Mouse (Mus musculus) forebrain, embryonic 14.5 days (tissue): ENCODE data around the gene Tyro3. TPM values are rescaled to one million over a fixed set of nuclear protein-coding genes. Genes with fewer than 3 reads are reported as not detected.

Experiments used
- ATAC-seq: fragments of 200-750 bp; cut with Nextera tagmentation; 2 replicates; pipeline ENCODE4 v1.8.0; 2017; ENCODE audit warnings: mild to moderate bottlenecking, moderate library complexity
- DNase-seq: peaks from one replicate; pipeline ENCODE4 v3.0.0-alpha.2; 2015; ENCODE audit warnings: low spot score
- H3K27ac ChIP-seq: fragments of 300-500 bp; sonication (generic); 2 replicates; pipeline ENCODE4 v1.5.1; 2014; ENCODE audit warnings: low read depth, mild to moderate bottlenecking, control low read depth, low read length, moderate library complexity
- H3K27me3 ChIP-seq: fragments of 300-500 bp; sonication (generic); replicated peaks from 2 replicates; pipeline ENCODE4 v1.6.1; 2014; ENCODE audit warnings: low read length, control low read depth, mixed read lengths; ENCODE audit not compliant: control insufficient read depth, insufficient read depth
- H3K36me3 ChIP-seq: fragments of 300-500 bp; sonication (generic); 2 replicates; pipeline ENCODE4 v1.6.1; 2014; ENCODE audit warnings: low read length, control low read depth; ENCODE audit not compliant: control insufficient read depth, insufficient read depth
- H3K4me1 ChIP-seq: fragments of 300-500 bp; sonication (generic); 2 replicates; pipeline ENCODE4 v1.6.1; 2014; ENCODE audit warnings: antibody characterized with exemption, low read length, control low read depth; ENCODE audit not compliant: control insufficient read depth, insufficient read depth
- H3K4me2 ChIP-seq: fragments of 300-500 bp; sonication (generic); 2 replicates; pipeline ENCODE4 v1.6.1; 2014; ENCODE audit warnings: mild to moderate bottlenecking, control low read depth, low read length
- H3K4me3 ChIP-seq: fragments of 300-500 bp; sonication (generic); 2 replicates; pipeline ENCODE4 v1.5.1; 2014; ENCODE audit warnings: low read depth, low read length, control low read depth
- H3K9ac ChIP-seq: fragments of 300-500 bp; sonication (generic); 2 replicates; pipeline ENCODE4 v1.6.1; 2014; ENCODE audit warnings: mild to moderate bottlenecking, low read length, control low read depth, moderate library complexity
- H3K9me3 ChIP-seq: fragments of 300-500 bp; sonication (generic); replicated peaks from 2 replicates; pipeline ENCODE4 v1.6.1; 2016; ENCODE audit warnings: low read length, control low read depth, mixed read lengths; ENCODE audit not compliant: control insufficient read depth
- WGBS: fragments of 180-500 bp; shearing (Covaris S2); extraction: QIAGEN DNeasy Blood & Tissue Kit; methylation state at CpG from one replicate; pipeline ENCODE4 v1.1.7; 2014; 5-methylcytosine and 5-hydroxymethylcytosine counted together
- polyA plus RNA-seq: library from polyadenylated mRNA; unstranded; fragments of >200 nt; fragmentation: Nextera tagmentation; extraction: Ambion mirVana; gene quantifications from 2 replicates; pipeline ENCODE4 v1.2.1, GENCODE M21; 2014

Gene Tyro3
- polyA plus RNA-seq, 1 experiment from 2014 or later = 14.3 TPM

DNA sequence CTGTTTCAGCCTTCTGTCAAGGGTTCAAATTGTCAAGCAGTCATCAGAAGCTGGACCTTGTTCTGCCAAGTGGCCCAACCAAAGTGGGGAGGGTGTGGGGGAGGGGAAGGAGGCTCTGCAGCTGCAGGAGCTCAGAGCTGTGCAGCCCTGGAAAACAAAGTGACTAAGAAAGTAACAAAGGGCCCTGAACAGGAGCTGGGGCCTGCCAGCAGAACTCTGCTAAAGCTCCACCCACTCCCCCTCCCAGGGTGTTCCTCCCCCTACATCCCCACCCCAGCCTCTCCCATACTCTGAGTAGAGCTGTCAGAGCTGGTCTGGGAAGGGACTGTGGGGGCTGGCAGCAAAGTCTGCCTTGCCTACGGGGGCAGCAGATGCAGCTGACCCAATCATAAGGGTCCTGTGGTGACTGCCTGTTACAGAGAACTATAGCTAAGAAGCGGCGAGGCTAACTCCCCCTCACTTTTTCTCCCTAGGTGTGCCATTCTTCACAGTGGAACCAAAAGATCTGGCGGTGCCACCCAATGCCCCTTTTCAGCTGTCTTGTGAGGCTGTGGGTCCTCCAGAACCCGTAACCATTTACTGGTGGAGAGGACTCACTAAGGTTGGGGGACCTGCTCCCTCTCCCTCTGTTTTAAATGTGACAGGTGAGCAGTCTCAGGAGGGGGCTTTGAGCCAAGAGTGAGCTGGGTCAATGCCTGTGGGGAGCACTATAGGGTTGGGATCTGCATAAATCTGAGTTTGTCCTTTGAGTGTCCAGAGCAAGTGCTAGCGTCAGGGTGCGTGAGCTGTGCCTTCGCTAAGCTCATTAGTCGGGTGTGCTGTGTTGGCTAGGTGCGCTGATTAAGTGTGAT lies 5.5 kb downstream of the Tyro3 start:
- Histone ChIP-seq H3K27ac (peak overlapping the region; percentile 55), H3K4me3 (no peak overlapping the region), H3K27me3 (no peaks in the 10 kb centered on the region), H3K36me3 (0 out of 2 replicates have a peak, but pooled peaks cover 14% of the 10 kb centered on the region), H3K9ac (peak overlapping the region; percentile 21; the same call in 1 of the 2 replicates), H3K4me2 (peak overlapping the region; percentile 28), H3K4me1 (peaks cover 43% of the 10 kb centered on the region), H3K9me3 (no peaks in the 10 kb centered on the region)
- DNase-seq (peak; percentile 84), ATAC-seq (peak; percentile 70)
- WGBS = 6% methylated on average over 10 of the region's 10 CpGs

GRCm38 (mm10) chr2:119803618-119804274 lies 6.2 kb downstream of the Tyro3 start:
- ATAC-seq = no peak
- no peak overlapping the region for H3K4me3 ChIP-seq
- H3K27me3 ChIP-seq = no peaks in the 10 kb centered on the region
- 9% methylated on average over 6 of the region's 6 CpGs for WGBS
- H3K4me2 ChIP-seq = peak overlapping the region; percentile 28
- peaks cover 17% of the 10 kb centered on the region; the same call in 1 of the 2 replicates for H3K36me3 ChIP-seq
- H3K4me1 ChIP-seq = peaks cover 43% of the 10 kb centered on the region
- DNase-seq = peak; percentile 52
- no peaks in the 10 kb centered on the region for H3K9me3 ChIP-seq
- peak overlapping the region; percentile 21; the same call in 1 of the 2 replicates for H3K9ac ChIP-seq
- peak overlapping the region; percentile 55 for H3K27ac ChIP-seq

- DNase-seq = no peak
- H3K4me1 ChIP-seq = peaks cover 43% of the 10 kb centered on the region
- no peak for ATAC-seq
- no peaks in the 10 kb centered on the region for H3K9me3 ChIP-seq
- 23% methylated on average over 5 of the region's 5 CpGs for WGBS
- H3K4me2 ChIP-seq = no peak overlapping the region
- H3K4me3 ChIP-seq = no peak overlapping the region
- peak overlapping the region; percentile 18; the same call in 1 of the 2 replicates for H3K9ac ChIP-seq
- no peaks in the 10 kb centered on the region for H3K27me3 ChIP-seq
- H3K27ac ChIP-seq = no peak overlapping the region; the same call in 1 of the 2 replicates
- H3K36me3 ChIP-seq = peaks cover 17% of the 10 kb centered on the region
Measured at GRCm38 (mm10) chr2:119804275-119804628, 6.7 kb downstream of the Tyro3 start.

- 0 out of 2 replicates have a peak overlapping the region, but pooled peaks have one; percentile 18 for H3K9ac ChIP-seq
Measured at GRCm38 (mm10) chr2:119804776-119805175, 7.2 kb downstream of the Tyro3 start.

DNA sequence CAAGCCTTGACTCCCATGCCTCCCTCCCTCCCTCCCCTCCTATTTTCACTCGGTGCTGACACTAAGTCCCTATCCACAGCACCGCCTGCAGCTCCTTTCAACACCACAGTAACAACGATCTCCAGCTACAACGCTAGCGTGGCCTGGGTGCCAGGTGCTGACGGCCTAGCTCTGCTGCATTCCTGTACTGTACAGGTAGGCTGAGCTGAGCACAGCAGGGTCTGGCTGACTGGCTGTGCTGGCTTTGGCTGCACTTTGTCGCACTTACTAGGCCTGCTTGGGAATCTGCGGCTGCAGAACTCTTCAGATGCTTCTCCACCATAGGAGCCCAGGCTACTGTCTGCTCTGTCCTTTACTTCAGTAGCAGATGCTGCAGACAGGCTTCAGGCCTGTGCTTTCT lies 8.0 kb downstream of the Tyro3 start:
- H3K4me3 ChIP-seq = no peak overlapping the region
- H3K9ac ChIP-seq = no peak overlapping the region
- H3K4me1 ChIP-seq = peaks cover 38% of the 10 kb centered on the region
- H3K36me3 ChIP-seq = peaks cover 30% of the 10 kb centered on the region
- no peak overlapping the region for H3K27ac ChIP-seq
- WGBS = 46% methylated on average over 8 of the region's 8 CpGs
- H3K9me3 ChIP-seq = no peaks in the 10 kb centered on the region
- H3K4me2 ChIP-seq = no peak overlapping the region
- no peaks in the 10 kb centered on the region for H3K27me3 ChIP-seq
- ATAC-seq (no peak), DNase-seq (no peak)

More at GRCm38 (mm10) chr2:119804776-119805175, 7.2 kb downstream of the Tyro3 start:
- Histone ChIP-seq H3K27ac (no peak overlapping the region), H3K36me3 (peaks cover 22% of the 10 kb centered on the region), H3K4me1 (peaks cover 43% of the 10 kb centered on the region), H3K9me3 (no peaks in the 10 kb centered on the region), H3K27me3 (no peaks in the 10 kb centered on the region), H3K4me3 (no peak overlapping the region), H3K4me2 (no peak overlapping the region)
- DNase-seq (peak; percentile 39), ATAC-seq (no peak)
- WGBS = 15% methylated on average over 9 of the region's 9 CpGs

GRCm38 (mm10) chr2:119808438-119808837 lies 10.9 kb downstream of the Tyro3 start:
- DNase-seq (no peak), ATAC-seq (no peak)
- H3K27me3 ChIP-seq = no peaks in the 10 kb centered on the region
- H3K9ac ChIP-seq = no peak overlapping the region
- peaks cover 18% of the 10 kb centered on the region for H3K4me1 ChIP-seq
- H3K27ac ChIP-seq = no peak overlapping the region
- H3K9me3 ChIP-seq = no peaks in the 10 kb centered on the region
- peaks cover 46% of the 10 kb centered on the region for H3K36me3 ChIP-seq
- no peak overlapping the region for H3K4me3 ChIP-seq
- no peak overlapping the region for H3K4me2 ChIP-seq
- 25% methylated on average over 4 of the region's 4 CpGs for WGBS

DNA sequence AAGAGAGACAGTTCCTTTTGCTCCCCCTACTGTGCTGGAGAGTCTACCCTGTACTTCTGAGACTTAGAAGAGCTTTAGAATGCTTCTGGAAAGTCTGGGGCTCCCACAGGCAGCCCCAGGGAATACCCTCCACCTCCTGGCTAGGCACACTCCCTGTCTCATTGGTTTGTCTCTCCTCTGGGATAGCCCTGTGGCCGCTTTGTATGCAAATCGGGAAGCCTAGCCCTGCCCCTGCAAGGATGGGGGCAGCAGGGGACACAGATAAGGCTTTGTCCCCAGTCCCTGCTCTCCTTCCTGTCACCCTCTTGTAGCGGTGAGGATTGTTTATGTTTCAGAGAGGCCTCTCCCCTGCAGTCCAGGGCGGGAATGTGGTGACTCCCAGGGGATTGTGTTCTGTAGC lies 11.3 kb downstream of the Tyro3 start:
- Histone ChIP-seq H3K9ac (no peak overlapping the region), H3K4me3 (no peak overlapping the region), H3K4me1 (peaks cover 13% of the 10 kb centered on the region), H3K9me3 (no peaks in the 10 kb centered on the region), H3K27ac (no peak overlapping the region), H3K4me2 (no peak overlapping the region), H3K27me3 (no peaks in the 10 kb centered on the region), H3K36me3 (peaks cover 48% of the 10 kb centered on the region)
- no peak for DNase-seq
- 52% methylated on average over 4 of the region's 4 CpGs for WGBS
- no peak for ATAC-seq

DNA sequence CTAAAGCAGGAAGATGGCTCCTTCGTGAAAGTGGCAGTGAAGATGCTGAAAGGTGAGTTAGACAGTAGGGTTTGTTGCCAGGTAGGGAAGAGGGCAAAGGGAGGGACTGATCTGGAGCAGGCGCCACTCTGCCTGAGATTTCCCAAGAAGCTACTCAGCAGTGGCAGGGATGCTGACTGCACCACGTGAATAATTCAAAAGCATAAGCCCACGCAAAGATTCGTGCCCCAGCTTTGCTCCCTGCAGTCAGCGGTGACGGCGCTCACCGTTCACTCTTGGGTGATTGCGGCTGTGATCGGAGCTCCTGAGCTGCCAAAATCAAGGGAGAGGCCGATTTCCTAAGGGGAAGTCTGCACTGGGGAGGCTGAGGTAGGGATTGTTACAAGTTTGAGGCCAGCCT lies 13.4 kb downstream of the Tyro3 start:
- no peak for ATAC-seq
- H3K4me2 ChIP-seq = no peak overlapping the region
- H3K4me3 ChIP-seq = no peak overlapping the region
- H3K27me3 ChIP-seq = no peaks in the 10 kb centered on the region
- no peak overlapping the region for H3K27ac ChIP-seq
- WGBS = 85% methylated on average over 12 of the region's 12 CpGs
- no peaks in the 10 kb centered on the region for H3K4me1 ChIP-seq
- H3K9ac ChIP-seq = no peak overlapping the region
- DNase-seq = no peak
- no peaks in the 10 kb centered on the region for H3K9me3 ChIP-seq
- H3K36me3 ChIP-seq = peaks cover 39% of the 10 kb centered on the region
